Mouse (Mus musculus): ENCODE data around the gene Gsx2.

Gene Gsx2

DNA sequence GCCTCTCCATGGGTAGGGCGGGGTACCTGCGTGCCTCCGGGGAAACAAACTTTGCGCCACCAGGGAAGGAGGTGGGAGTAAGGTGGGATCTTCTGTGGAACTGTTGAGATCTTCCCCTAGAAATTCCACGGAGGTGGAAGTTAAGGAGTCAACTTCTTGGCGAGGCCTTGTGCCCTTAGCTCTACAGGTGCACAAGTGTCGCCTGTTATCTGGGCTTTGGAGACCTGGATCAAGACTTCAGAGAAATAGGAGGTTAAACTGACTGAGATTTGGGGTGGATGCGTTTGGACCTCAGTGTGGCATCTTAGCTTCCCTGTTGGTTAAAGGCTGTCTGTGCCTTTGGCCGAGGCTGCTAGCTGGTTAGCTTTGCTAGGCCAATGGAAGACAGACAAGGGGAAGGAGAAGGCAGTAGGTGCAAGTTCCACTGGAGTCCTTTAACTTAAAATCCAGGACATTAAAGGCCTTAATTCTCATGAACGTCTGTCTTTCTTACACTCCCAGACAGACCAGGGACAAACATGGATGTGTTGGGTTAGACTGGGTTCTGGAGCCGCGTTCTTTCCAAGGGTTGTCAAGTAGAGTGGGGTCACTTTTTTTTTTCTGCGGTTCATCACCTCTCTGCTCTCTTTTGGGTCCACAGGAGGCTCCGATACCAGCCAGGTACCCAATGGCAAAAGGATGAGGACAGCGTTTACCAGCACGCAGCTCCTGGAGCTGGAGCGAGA is 1.1 kb downstream of the Gsx2 start:
- no peak for DNase-seq (ENCODE audit: low spot score in 2 of 2)

DNA sequence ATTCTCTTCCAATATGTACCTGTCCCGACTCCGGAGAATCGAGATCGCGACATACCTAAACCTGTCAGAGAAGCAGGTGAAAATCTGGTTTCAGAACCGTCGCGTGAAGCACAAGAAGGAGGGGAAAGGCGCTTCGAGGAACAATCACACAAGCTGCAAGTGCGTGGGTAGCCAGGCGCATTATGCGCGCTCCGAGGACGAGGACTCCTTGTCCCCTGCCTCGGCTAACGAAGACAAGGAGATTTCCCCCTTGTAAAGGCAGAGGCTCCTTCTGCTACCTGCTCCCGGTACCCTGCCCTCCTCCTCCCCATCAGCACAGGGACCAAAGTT is 1.6 kb downstream of the Gsx2 start:
- no peak for DNase-seq (ENCODE audit: low spot score in 2 of 2)

DNA sequence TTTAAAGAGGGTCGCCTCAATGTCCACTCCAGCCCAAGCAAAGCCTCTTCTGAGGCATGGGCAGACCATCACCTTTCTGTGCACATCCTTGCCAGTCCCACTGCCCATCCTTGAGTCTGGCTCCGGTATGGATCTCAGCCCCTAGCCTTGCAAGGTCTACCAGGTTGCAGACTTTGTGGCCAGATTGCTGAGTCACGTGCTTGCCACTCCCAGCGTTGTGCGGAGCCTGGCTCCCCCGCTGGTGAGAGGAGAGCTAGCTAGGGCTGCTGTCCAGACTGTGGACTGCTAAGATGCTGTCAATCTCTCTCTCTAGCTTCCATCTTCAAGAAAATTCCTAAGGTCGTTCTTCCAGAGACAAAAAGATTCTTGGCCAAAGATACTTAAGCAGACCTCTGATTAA is 4.2 kb downstream of the Gsx2 start:
- no peak for DNase-seq (ENCODE audit: low spot score in 2 of 2)

DNA sequence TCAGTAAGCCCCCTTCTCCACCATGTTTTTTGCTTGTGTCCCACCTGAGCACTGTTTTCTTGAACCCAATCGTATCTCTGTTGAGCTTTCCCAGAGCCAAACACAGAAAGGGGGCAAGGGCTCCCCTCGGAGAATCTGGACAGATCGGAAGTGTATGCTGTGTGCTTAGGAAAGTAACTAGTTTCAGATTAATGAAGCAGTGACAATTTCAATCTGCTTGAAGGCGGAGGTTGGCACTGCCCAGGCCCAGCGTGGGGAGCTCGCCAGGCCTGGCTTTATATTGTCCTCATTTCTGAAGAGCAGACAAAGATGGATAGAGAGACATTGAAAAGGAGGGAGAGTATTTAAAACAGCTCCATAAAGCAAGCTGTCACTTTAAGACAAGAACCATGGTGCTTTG is 7.0 kb downstream of the Gsx2 start:
- no peak for DNase-seq (ENCODE audit: low spot score in 2 of 2)

DNA sequence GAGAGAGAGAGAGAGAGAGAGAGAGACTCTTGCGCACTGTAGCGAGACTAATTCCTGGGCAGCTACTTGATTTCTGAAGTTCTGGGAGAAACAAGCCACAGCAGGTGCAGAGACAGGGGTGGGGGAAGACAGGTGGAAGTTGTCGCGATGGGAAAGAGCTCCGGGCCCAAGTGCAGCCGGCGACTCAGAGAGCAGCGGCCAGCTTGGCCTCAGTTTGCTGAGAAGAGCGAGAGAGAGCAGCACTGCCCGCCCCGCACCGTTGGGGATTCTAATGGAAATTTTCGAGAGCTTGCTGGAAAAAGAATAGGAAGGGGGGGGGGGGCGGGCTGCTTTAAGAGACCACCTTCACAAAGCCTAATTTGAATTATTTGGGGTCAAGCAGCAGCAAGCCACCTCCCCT is 7.7 kb downstream of the Gsx2 start:
- no peak for DNase-seq (ENCODE audit: low spot score in 2 of 2)

DNA sequence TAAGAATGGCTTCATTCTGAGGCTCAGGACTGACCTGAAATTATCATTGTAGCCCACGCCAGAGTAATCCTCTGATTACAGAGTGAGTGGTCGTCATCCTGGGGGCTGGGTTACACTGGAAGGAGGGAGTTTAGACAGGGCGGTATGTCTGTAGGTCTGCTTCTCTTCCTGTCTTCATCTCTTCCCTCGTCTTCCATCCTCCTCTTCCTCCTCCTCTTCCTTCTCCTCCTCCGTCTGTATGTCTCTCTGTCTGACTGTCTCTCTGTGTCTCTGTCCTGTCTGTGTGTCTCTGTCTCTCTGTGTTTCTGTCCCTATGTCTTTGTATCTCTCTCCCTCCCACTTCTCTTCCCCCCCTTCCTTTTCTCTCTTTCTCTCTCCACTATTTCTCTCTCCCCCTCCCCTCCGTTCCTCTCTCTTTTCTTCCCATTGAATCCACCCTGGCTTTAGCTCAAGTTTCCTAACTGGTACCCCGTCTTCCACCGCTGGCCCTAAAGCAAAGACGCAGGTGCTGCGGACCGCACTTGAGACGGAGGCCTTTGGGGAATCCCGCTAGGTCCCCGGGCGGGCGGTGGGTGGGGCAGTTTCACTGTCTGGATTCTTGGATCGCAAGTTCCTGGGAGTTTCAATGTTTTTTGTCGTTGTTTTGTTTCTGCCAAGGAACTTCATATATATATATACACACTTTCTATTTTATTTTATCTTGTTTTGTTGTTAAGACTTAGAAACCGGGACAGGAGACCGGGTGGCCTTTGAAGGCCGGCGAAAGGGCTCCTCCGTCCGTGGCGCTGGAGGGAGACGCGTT is 8.4 kb downstream of the Gsx2 start:
- no peak for DNase-seq (ENCODE audit: low spot score in 2 of 2)

DNA sequence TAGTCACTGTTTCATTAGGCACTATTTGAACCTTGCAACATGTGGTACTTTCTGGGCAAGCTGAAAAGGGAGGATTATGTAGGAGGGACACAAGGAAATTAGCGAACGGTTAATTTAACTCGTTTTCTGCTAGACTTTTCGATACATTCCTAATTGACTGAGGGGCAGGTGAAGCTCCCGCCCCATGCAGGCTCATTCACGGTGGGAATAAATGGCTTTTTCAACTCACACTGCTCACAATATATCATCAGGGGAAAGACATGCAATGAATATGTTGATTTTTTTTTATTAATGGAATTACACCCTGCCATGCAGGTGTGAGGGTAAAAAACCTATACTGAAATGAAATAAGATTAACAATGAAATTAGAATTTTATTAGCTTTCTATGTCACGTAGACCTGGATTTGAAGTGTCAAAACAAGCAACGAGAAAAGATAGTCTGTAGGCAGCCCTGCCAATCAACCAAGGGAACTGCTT is 9.0 kb downstream of the Gsx2 start:
- DNase-seq (ENCODE audit: low spot score in 2 of 2) = no peak

DNA sequence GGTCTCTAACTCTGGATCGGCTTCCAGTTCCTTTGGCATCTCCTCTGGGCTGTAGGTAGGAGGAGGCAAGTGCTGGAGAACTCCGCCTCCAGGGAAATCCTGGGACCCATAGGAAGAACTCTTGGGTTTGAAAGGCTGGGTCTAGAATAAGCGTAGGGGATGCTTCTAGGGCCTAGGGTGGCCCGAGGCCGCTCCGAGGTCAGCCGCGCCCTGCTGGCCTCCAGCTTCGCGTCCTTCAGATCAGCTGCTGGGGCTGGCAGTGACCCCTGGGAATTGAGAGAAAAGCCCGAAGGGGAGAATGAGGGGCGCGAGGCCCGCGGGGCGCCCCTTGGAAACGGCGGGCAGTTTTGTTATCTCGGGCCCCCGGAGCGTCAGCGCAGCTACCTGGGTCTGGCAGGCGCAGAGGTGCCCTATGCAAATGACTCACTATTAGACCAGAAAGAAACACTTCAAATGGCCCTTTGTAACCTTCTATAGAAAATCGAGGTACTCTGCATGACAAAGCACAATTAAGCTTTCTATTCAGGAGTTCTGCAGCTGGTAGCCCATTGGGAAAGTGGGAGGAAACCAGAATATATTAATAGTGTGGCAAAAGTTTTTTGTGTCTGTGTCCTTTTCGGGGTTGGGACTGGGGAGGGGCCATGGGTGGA is 9.6 kb downstream of the Gsx2 start:
- DNase-seq (ENCODE audit: low spot score in 2 of 2) = no peak

DNA sequence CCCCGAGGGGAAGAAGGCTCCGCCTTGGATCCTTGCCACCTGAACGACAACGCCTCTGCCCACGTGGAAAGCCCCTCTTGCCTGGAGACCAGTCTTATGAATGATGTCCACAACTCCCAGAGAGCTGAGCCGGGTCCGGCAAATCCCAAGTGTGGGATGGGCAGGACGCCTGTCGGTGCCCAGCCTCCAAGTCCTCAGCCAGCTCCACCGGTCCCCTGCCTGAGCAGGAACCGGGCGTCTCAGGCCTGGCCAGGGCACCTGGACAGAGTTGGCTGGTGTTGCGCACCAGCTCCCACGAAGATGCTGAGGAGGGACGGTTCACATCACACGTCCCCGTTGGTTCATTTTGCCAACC is 10.1 kb downstream of the Gsx2 start:
- DNase-seq (ENCODE audit: low spot score in 2 of 2) = no peak

DNA sequence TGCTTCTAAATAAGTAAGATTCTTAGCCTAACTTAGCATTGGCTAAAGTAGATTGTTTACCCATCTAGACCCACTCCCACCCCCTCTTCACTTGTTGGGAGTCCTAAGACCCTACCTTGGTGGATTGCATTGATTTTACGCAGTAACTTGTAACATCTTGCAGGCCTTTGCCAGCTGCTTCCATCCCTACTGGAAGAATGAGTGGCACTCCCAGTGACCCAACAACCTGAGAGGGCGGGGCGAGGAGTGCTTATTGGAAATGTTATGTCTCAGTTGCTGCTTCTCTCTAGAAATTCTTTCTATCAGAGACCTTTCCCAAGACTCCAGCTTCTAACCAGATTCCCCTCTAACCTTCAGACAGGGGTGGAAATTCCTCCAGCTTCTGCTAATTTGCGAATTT is 10.5 kb downstream of the Gsx2 start:
- no peak for DNase-seq (ENCODE audit: low spot score in 2 of 2)

DNA sequence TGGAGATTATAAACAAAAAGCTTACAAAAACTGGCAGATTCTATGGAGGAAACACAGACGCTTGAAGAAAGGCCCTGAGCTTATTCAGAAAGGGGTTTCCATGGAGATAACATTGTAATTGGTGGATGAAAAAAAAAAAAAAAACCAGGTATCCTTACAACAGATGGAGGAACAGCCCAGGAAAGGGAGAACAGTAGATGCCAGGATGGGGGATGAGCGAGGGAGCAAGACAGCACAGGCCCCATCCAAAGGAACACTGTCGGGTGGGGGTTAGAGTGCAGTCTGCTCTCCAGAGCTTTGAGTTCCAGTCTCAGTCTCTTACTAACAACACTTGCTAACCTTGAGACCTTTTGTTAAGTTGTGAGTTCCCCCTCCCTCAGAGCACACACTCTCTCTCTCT is 31.1 kb downstream of the Gsx2 start:
- DNase-seq (ENCODE audit: low spot score in 2 of 2) = no peak

DNA sequence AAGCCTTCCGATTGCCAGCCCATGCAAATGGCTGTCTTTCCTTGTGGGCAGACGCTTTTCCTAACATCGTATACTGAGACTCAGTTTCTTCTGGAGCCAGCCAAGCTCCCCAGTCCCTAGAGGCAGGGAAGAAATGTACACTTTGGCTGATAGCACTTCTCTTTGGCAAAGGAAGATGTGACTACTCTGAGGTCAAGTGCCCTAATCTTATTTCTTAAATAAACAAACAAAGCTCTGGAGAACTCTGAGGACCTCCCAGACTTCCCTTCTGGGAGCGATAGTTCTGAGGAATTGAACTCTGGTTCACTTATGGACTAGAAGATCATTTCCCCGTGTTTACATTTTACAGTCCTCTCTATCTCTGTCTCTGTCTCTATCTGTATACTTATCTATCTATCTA is 34.0 kb downstream of the Gsx2 start:
- no peak for DNase-seq (ENCODE audit: low spot score in 2 of 2)

DNA sequence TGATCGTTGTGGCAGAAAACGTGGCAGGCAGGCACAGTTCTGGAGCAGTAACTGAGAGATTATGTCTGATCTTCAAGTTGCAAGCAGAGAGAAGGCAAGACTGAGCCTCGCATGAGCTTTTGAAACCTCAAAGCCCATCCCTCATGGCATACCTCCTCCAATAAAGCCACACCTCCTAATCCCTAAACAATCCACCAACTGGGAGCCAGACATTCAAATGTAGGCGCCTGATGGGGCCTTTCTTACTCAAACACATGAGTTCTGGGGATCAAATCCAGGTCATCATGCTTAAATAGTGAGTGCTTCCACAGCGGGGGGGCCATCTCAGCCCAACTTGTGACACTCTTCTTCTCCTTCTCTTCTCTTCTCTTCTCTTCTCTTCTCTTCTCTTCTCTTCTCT is 36.4 kb downstream of the Gsx2 start:
- no peak for DNase-seq (ENCODE audit: low spot score in 2 of 2)

DNA sequence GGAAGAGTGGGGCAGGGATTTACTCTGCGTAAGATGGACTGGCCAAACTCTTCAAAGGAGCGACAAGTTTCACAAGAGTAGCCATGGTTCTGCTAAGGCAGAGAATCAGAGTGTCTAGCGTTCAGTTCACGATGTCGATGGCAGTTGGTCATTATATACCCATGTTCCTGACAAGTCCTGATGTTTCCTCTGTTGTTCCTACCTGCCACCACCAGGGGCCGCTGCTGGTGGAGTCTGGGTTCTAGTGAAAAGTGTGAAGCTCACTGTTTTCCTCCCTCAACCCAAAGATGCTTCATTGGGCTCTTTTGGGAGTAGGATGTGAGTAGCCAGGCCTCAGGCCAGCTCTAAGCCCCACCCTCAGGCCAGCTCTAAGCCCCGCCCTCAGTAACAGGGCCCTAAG is 43.4 kb downstream of the Gsx2 start:
- DNase-seq (ENCODE audit: low spot score in 2 of 2) = no peak

DNA sequence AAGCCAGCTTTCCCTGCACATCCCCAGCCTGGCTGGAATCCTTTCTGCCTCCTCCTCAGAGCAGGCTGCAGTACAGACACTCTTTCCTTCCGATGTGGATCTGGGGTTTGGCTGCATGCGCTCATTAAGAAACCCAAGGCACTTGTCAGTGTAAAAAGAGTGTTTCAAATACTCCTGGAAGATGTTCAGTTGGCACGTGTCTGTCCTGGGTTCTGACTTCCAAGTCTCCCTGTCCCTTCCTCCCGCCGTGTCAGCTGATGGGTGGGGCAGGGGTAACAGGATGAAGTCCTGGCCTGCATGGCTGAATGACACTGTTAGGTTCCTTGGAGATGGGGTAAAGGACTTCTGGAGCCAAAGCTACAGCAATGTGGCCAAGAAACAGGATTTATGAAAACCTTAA is 46.2 kb downstream of the Gsx2 start:
- DNase-seq (ENCODE audit: low spot score in 2 of 2) = no peak
